Mouse (Mus musculus) lung, adult 2 months (tissue): ENCODE results near the gene Hspbp1.

ENCODE experiments used
- CTCF ChIP-seq: fragments of 200-500 bp; IDR thresholded peaks from 2 replicates; pipeline ENCODE4 v1.5.1; 2011; ENCODE audit warnings: mild to moderate bottlenecking, low read length, control low read depth; ENCODE audit not compliant: insufficient read depth
- POLR2A ChIP-seq: fragments of 200-500 bp; IDR thresholded peaks from 2 replicates; pipeline ENCODE4 v1.6.1; 2011; ENCODE audit warnings: low read depth, mild to moderate bottlenecking, control low read depth, low read length, borderline replicate concordance; ENCODE audit errors: extremely low read depth

DNA sequence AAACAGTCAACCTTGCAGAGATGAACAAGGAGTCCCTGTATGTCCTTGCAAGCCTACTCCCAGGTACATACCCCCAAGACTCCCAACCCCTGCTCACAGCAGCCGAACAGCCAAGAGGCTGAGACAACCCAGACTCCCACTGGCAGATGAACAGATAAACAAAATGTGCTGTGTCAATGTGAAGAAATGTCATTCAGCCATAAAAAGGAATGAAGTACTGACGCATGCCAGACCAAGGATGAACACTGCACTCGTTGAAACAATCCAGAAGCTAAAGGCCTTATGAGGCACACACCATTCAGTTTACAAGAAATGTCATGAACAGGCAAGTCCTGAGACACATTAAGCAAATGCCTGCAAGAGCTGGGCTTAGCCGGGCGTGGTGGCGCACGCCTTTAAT lies 9.7 kb downstream of the Hspbp1 start:
- TF ChIP-seq CTCF (no peak), POLR2A (no peak)
